Mouse (Mus musculus): ENCODE results near the gene Zfp511. TPM values are rescaled to one million over a fixed set of nuclear protein-coding genes. Genes with fewer than 3 reads are reported as not detected.

Gene Zfp511
- polyA plus RNA-seq (2012; rRNA removed) = 43.3 and 95.2 TPM in 2 replicates

- H3K27ac ChIP-seq (ENCODE audit: insufficient read depth, low read length) = peak within 1 kb of the TSS; percentile 93
- 3% methylated on average over 69 of the region's 69 CpGs for WGBS
- H3K36me3 ChIP-seq (ENCODE audit: control insufficient read depth, insufficient read depth, low read length) = peaks cover 16% of the 10 kb centered on the region
Measured at GRCm38 (mm10) chr7:140036281-140037170, at the start of gene Zfp511, which contains the start of gene Tubgcp2. Zfp511 (plus strand) TSS chr7:140036391. Tubgcp2 (minus strand) TSS chr7:140036669.

GRCm38 (mm10) chr7:139988272-139988671 is 47.9 kb upstream of the Zfp511 start:
- no peaks in the 10 kb centered on the region for H3K36me3 ChIP-seq (ENCODE audit: control insufficient read depth, insufficient read depth, low read length)
- 83% methylated on average over 9 of the region's 9 CpGs for WGBS
- H3K27ac ChIP-seq (ENCODE audit: insufficient read depth, low read length) = no peak overlapping the region
- DNase-seq (ENCODE audit: low read depth in 1 of 2, low spot score in 2 of 2) = no peak
- H3K4me1 ChIP-seq (ENCODE audit: control insufficient read depth, insufficient read depth, insufficient read length) = no peaks in the 10 kb centered on the region
- no peak overlapping the region for H3K4me3 ChIP-seq (ENCODE audit: extremely low read depth, insufficient read depth, insufficient read length)
- H3K27me3 ChIP-seq (ENCODE audit: control insufficient read depth, insufficient read depth, low read length) = no peaks in the 10 kb centered on the region
- TF ChIP-seq CTCF (IDR thresholded peaks at IDR 0.05; ENCODE audit: extremely low read depth, insufficient read depth, insufficient read length, insufficient replicate concordance) (no peak), POLR2A (IDR thresholded peaks at IDR 0.05; ENCODE audit: low read depth, low read length) (no peak)

More at GRCm38 (mm10) chr7:140036281-140037170, at the start of gene Zfp511, which contains the start of gene Tubgcp2:
- TF ChIP-seq POLR2A (IDR thresholded peaks at IDR 0.05; ENCODE audit: low read depth, low read length) (no peak; the same call in none of the 2 replicates), CTCF (IDR thresholded peaks at IDR 0.05; ENCODE audit: extremely low read depth, insufficient read depth, insufficient read length, insufficient replicate concordance) (no peak)
- H3K4me3 ChIP-seq (ENCODE audit: extremely low read depth, insufficient read depth, insufficient read length) = peak within 1 kb of the TSS; percentile 94
- H3K27me3 ChIP-seq (ENCODE audit: control insufficient read depth, insufficient read depth, low read length) = no peaks in the 10 kb centered on the region
- DNase-seq (ENCODE audit: low read depth in 1 of 2, low spot score in 2 of 2) = peak; percentile 89 to 94
- H3K4me1 ChIP-seq (ENCODE audit: control insufficient read depth, insufficient read depth, insufficient read length) = peaks cover 5% of the 10 kb centered on the region; the same call in 1 of the 2 replicates

- WGBS = 52% methylated on average over 8 of the region's 8 CpGs
- Histone ChIP-seq H3K36me3 (ENCODE audit: control insufficient read depth, insufficient read depth, low read length) (no peaks in the 10 kb centered on the region), H3K4me1 (ENCODE audit: control insufficient read depth, insufficient read depth, insufficient read length) (no peaks in the 10 kb centered on the region), H3K4me3 (ENCODE audit: extremely low read depth, insufficient read depth, insufficient read length) (peak overlapping the region; percentile 14; the same call in 1 of the 2 replicates), H3K27ac (ENCODE audit: insufficient read depth, low read length) (no peak overlapping the region), H3K27me3 (ENCODE audit: control insufficient read depth, insufficient read depth, low read length) (no peaks in the 10 kb centered on the region)
- no peak for DNase-seq (ENCODE audit: low read depth in 1 of 2, low spot score in 2 of 2)
- TF ChIP-seq POLR2A (IDR thresholded peaks at IDR 0.05; ENCODE audit: low read depth, low read length) (no peak), CTCF (IDR thresholded peaks at IDR 0.05; ENCODE audit: extremely low read depth, insufficient read depth, insufficient read length, insufficient replicate concordance) (no peak)
Measured at GRCm38 (mm10) chr7:139990864-139991394, 45.3 kb upstream of the Zfp511 start.

- peaks cover 5% of the 10 kb centered on the region; the same call in 1 of the 2 replicates for H3K36me3 ChIP-seq (ENCODE audit: control insufficient read depth, insufficient read depth, low read length)
- no peak within 1 kb of the TSS for H3K27ac ChIP-seq (ENCODE audit: insufficient read depth, low read length)
- peak in 1 of 2 experiments; percentile 31 for DNase-seq (ENCODE audit: low read depth in 1 of 2, low spot score in 2 of 2)
- TF ChIP-seq CTCF (IDR thresholded peaks at IDR 0.05; ENCODE audit: extremely low read depth, insufficient read depth, insufficient read length, insufficient replicate concordance) (no peak), POLR2A (IDR thresholded peaks at IDR 0.05; ENCODE audit: low read depth, low read length) (no peak)
- peak within 1 kb of the TSS; percentile 14; the same call in 1 of the 2 replicates for H3K4me3 ChIP-seq (ENCODE audit: extremely low read depth, insufficient read depth, insufficient read length)
- WGBS = 41% methylated on average over 7 of the region's 7 CpGs
- no peaks in the 10 kb centered on the region for H3K27me3 ChIP-seq (ENCODE audit: control insufficient read depth, insufficient read depth, low read length)
- H3K4me1 ChIP-seq (ENCODE audit: control insufficient read depth, insufficient read depth, insufficient read length) = no peaks in the 10 kb centered on the region
Measured at GRCm38 (mm10) chr7:139992406-139992805, 43.8 kb upstream of the Zfp511 start, which contains the start of gene Adam8. Adam8 (minus strand) TSS chr7:139992562.

- H3K27me3 ChIP-seq (ENCODE audit: control insufficient read depth, insufficient read depth, low read length) = no peaks in the 10 kb centered on the region
- no peak overlapping the region for H3K27ac ChIP-seq (ENCODE audit: insufficient read depth, low read length)
- TF ChIP-seq POLR2A (IDR thresholded peaks at IDR 0.05; ENCODE audit: low read depth, low read length) (no peak), CTCF (IDR thresholded peaks at IDR 0.05; ENCODE audit: extremely low read depth, insufficient read depth, insufficient read length, insufficient replicate concordance) (no peak)
- DNase-seq (ENCODE audit: low read depth in 1 of 2, low spot score in 2 of 2) = no peak
- no peak overlapping the region for H3K4me3 ChIP-seq (ENCODE audit: extremely low read depth, insufficient read depth, insufficient read length)
- H3K36me3 ChIP-seq (ENCODE audit: control insufficient read depth, insufficient read depth, low read length) = peaks cover 9% of the 10 kb centered on the region
- no peaks in the 10 kb centered on the region for H3K4me1 ChIP-seq (ENCODE audit: control insufficient read depth, insufficient read depth, insufficient read length)
- WGBS = 88% methylated on average over 6 of the region's 6 CpGs
Measured at GRCm38 (mm10) chr7:139993532-139993931, 42.7 kb upstream of the Zfp511 start.

- Histone ChIP-seq H3K4me1 (ENCODE audit: control insufficient read depth, insufficient read depth, insufficient read length) (no peaks in the 10 kb centered on the region), H3K36me3 (ENCODE audit: control insufficient read depth, insufficient read depth, low read length) (peaks cover 13% of the 10 kb centered on the region), H3K27me3 (ENCODE audit: control insufficient read depth, insufficient read depth, low read length) (no peaks in the 10 kb centered on the region), H3K27ac (ENCODE audit: insufficient read depth, low read length) (no peak overlapping the region), H3K4me3 (ENCODE audit: extremely low read depth, insufficient read depth, insufficient read length) (no peak overlapping the region)
- 87% methylated on average over 4 of the region's 4 CpGs for WGBS
- no peak for DNase-seq (ENCODE audit: low read depth in 1 of 2, low spot score in 2 of 2)
- TF ChIP-seq CTCF (IDR thresholded peaks at IDR 0.05; ENCODE audit: extremely low read depth, insufficient read depth, insufficient read length, insufficient replicate concordance) = no peak
- TF ChIP-seq POLR2A (IDR thresholded peaks at IDR 0.05; ENCODE audit: low read depth, low read length) = no peak
Measured at GRCm38 (mm10) chr7:139994202-139994601, 42.0 kb upstream of the Zfp511 start.
